Mouse (Mus musculus) yolk sac, embryonic 10.5 days (tissue): ENCODE measurements at regions not wholly inside any gene's neighbourhood (a gene's known extent, or its start where the extent isn't known, plus 50 kb on each side); places are given as distances from the start of the nearest gene placed in this dataset.

Source experiments
- DNase-seq: peaks from one replicate; pipeline ENCODE4 v3.0.0-alpha.2; 2017; ENCODE audit warnings: low spot score

- no peak for DNase-seq
Measured at GRCm38 (mm10) chr5:47185868-47186267, 797.1 kb upstream of the Slit2 start.

- DNase-seq = no peak
Measured at GRCm38 (mm10) chr5:47202164-47202914, 780.6 kb upstream of the Slit2 start.

- no peak for DNase-seq
Measured at GRCm38 (mm10) chr5:47202915-47203296, 780.0 kb upstream of the Slit2 start.

- DNase-seq = no peak
Measured at GRCm38 (mm10) chr5:47210542-47210941, 772.4 kb upstream of the Slit2 start.

GRCm38 (mm10) chr5:47215421-47215820 is 767.5 kb upstream of the Slit2 start:
- DNase-seq = no peak

- DNase-seq = no peak
Measured at GRCm38 (mm10) chr5:47225247-47225646, 757.7 kb upstream of the Slit2 start.

GRCm38 (mm10) chr5:47236094-47236493 is 746.8 kb upstream of the Slit2 start:
- no peak for DNase-seq

- no peak for DNase-seq
Measured at GRCm38 (mm10) chr5:47240060-47240459, 742.9 kb upstream of the Slit2 start.

GRCm38 (mm10) chr5:47240586-47240985 is 742.4 kb upstream of the Slit2 start:
- DNase-seq = no peak

GRCm38 (mm10) chr5:47254835-47255369 is 728.0 kb upstream of the Slit2 start:
- no peak for DNase-seq

GRCm38 (mm10) chr5:47261658-47262411 is 721.1 kb upstream of the Slit2 start:
- no peak for DNase-seq

- no peak for DNase-seq
Measured at GRCm38 (mm10) chr5:47272642-47273041, 710.3 kb upstream of the Slit2 start.

- peak; percentile 63 for DNase-seq
Measured at GRCm38 (mm10) chr5:47273389-47274255, 709.3 kb upstream of the Slit2 start.

GRCm38 (mm10) chr5:47274256-47274638 is 708.7 kb upstream of the Slit2 start:
- no peak for DNase-seq

GRCm38 (mm10) chr5:47276231-47277195 is 706.4 kb upstream of the Slit2 start:
- no peak for DNase-seq

- no peak for DNase-seq
Measured at GRCm38 (mm10) chr5:47279630-47280029, 703.3 kb upstream of the Slit2 start.

GRCm38 (mm10) chr5:47299602-47300001 is 683.3 kb upstream of the Slit2 start:
- DNase-seq = no peak

- DNase-seq = no peak
Measured at GRCm38 (mm10) chr5:47317506-47317905, 665.4 kb upstream of the Slit2 start.

GRCm38 (mm10) chr5:47318147-47318546 is 664.8 kb upstream of the Slit2 start:
- DNase-seq = no peak

GRCm38 (mm10) chr5:47322511-47323167 is 660.3 kb upstream of the Slit2 start:
- DNase-seq = no peak

- DNase-seq = no peak
Measured at GRCm38 (mm10) chr5:47334299-47334698, 648.6 kb upstream of the Slit2 start.
